Mouse (Mus musculus) thymus, adult 2 months (tissue): ENCODE data around the gene 5830473C10Rik.

ENCODE experiments used
- CTCF ChIP-seq: fragments of 200-500 bp; IDR thresholded peaks from 2 replicates; pipeline ENCODE4 v1.5.1; 2012; ENCODE audit warnings: mild to moderate bottlenecking, control low read depth, low read length, moderate library complexity, borderline replicate concordance; ENCODE audit not compliant: control insufficient read depth, poor library complexity, insufficient read depth; ENCODE audit errors: extremely low read depth
- POLR2A ChIP-seq: fragments of 200-500 bp; IDR thresholded peaks from 2 replicates; pipeline ENCODE4 v1.6.1; 2012; ENCODE audit warnings: mild to moderate bottlenecking, low read length, control low read depth, moderate library complexity; ENCODE audit not compliant: control insufficient read depth, poor library complexity, insufficient read depth; ENCODE audit errors: extremely low read depth

GRCm38 (mm10) chr5:90590676-90591075, 29.8 kb downstream of the 5830473C10Rik start:
- no peak for TF ChIP-seq POLR2A
- no peak for TF ChIP-seq CTCF
